In the genomic region with DNA sequence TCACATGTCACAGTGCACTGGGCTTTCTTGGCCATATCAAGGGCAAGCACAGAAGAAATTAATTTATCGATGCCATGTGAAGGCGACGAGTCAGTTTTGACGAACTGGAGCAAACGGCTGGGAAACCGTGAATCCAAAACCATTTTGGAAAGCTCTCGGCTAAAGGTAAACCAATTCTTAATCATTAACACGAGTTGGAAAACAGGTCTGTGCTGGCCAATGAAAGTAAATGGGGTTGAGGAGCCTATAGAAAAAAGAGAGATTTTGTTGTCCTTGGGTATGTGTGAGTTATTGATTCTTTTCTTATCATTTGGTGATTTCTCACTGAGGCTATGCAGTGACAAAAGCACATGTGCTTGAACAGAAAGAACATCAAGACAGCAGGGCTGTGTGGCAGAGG, we compare ENCODE assay signal across 23 mouse cellular contexts.
DNase-seq lines count a peak whose midpoint lies in the region; ATAC-seq and TF ChIP-seq lines count a peak whose summit lies in the region.
"Had no signal": no experiment of that assay in that cellular context is flagged by ENCODE, and none has a peak within 500 bp of the region (broad histone marks: within the 10 kb centered on the region; RNA-seq: fewer than 3 reads in every experiment).

No protein-coding gene starts in this region.

- H3K4me1 ChIP-seq in liver, embryonic 16.5 days (ENCODE audit: control insufficient read depth, low read depth, low read length) = no peaks in the 10 kb centered on the region
- H3K4me1 ChIP-seq in liver, embryonic 11.5 days (replicated peaks; ENCODE audit: control insufficient read depth, insufficient read depth, low read length) = no peaks in the 10 kb centered on the region
- H3K4me1 ChIP-seq in midbrain, embryonic 11.5 days (ENCODE audit: control insufficient read depth, insufficient read depth, low read length) = no peaks in the 10 kb centered on the region; the same call in 1 of the 2 replicates
- no peaks in the 10 kb centered on the region for H3K4me1 ChIP-seq in midbrain, postnatal 0 days (ENCODE audit: insufficient read depth, low read length)
- H3K4me1 ChIP-seq: embryonic facial prominence, embryonic 13.5 days; embryonic facial prominence, embryonic 15.5 days; forebrain, embryonic 12.5 days had no signal

- 67% methylated on average over 8 of the region's 8 CpGs for WGBS in liver, embryonic 16.5 days (ENCODE audit: insufficient replicate concordance)
- 86% methylated on average over 8 of the region's 8 CpGs for WGBS in liver, embryonic 11.5 days
- 88% methylated on average over 8 of the region's 8 CpGs for WGBS in midbrain, embryonic 11.5 days
- 91% methylated on average over 8 of the region's 8 CpGs for WGBS in midbrain, postnatal 0 days

- ATAC-seq in liver, embryonic 16.5 days (ENCODE audit: low read depth) = 0 out of 2 replicates have a peak, but pooled peaks have one; percentile 30
- no peak for ATAC-seq in liver, embryonic 11.5 days (replicated peaks; ENCODE audit: low FRiP score)
- ATAC-seq in midbrain, embryonic 11.5 days (ENCODE audit: low FRiP score) = no peak
- no peak for ATAC-seq in midbrain, postnatal 0 days (ENCODE audit: low FRiP score)
- ATAC-seq: forebrain, embryonic 14.5 days had no signal

- no peak overlapping the region for H3K4me2 ChIP-seq in liver, embryonic 16.5 days (ENCODE audit: low read depth, low read length)
- H3K4me2 ChIP-seq in liver, embryonic 11.5 days = no peak overlapping the region
- no peak overlapping the region for H3K4me2 ChIP-seq in midbrain, embryonic 11.5 days
- H3K4me2 ChIP-seq in midbrain, postnatal 0 days (ENCODE audit: low read depth, low read length, poor library complexity, severe bottlenecking) = no peak overlapping the region
- H3K4me2 ChIP-seq: embryonic facial prominence, embryonic 13.5 days; embryonic facial prominence, embryonic 15.5 days; forebrain, embryonic 12.5 days had no signal

- H3K4me3 ChIP-seq in liver, embryonic 16.5 days (ENCODE audit: low read depth, low read length) = no peak overlapping the region
- no peak overlapping the region for H3K4me3 ChIP-seq in liver, embryonic 11.5 days (ENCODE audit: low read depth, low read length)
- no peak overlapping the region for H3K4me3 ChIP-seq in midbrain, embryonic 11.5 days (ENCODE audit: low read depth, low read length)
- no peak overlapping the region for H3K4me3 ChIP-seq in midbrain, postnatal 0 days (ENCODE audit: low read depth, low read length)
- H3K4me3 ChIP-seq: embryonic facial prominence, embryonic 13.5 days; embryonic facial prominence, embryonic 15.5 days; erythroblast, embryonic 14.5 days; forebrain, embryonic 10.5 days; forebrain, embryonic 12.5 days had no signal

- peak; percentile 7 for DNase-seq in kidney, adult 18-20 months
- no peak for DNase-seq in kidney, adult 11 months
- no peak for DNase-seq in liver, embryonic 11.5 days (ENCODE audit: low spot score)
- peak; percentile 72 for DNase-seq in midbrain, embryonic 11.5 days (ENCODE audit: low spot score, missing footprints)
- no peak for DNase-seq in midbrain, postnatal 0 days (ENCODE audit: low spot score)
- DNase-seq in spleen, postnatal 14 days (ENCODE audit: low spot score in 2 of 2) = no peak
- DNase-seq: adrenal gland, adult 2 months; adrenal gland, postnatal 10 days; adrenal gland, postnatal 25 days; cerebellum, adult 11 months; cerebellum, adult 18-20 months; cerebellum, adult 8-10 months; cerebellum, adult 9-11 months; cerebellum, postnatal 14 days; cerebellum, postnatal 36 days; embryo, embryonic 11 days had no signal

- H3K9me3 ChIP-seq in liver, embryonic 16.5 days (replicated peaks; ENCODE audit: control insufficient read depth, low read length) = no peaks in the 10 kb centered on the region
- no peaks in the 10 kb centered on the region for H3K9me3 ChIP-seq in liver, embryonic 11.5 days (ENCODE audit: control insufficient read depth, low read length)
- H3K9me3 ChIP-seq in midbrain, embryonic 11.5 days (ENCODE audit: control insufficient read depth, low read length) = no peaks in the 10 kb centered on the region
- H3K9me3 ChIP-seq in midbrain, postnatal 0 days (ENCODE audit: low read length) = no peaks in the 10 kb centered on the region
- H3K9me3 ChIP-seq: embryonic facial prominence, embryonic 13.5 days; embryonic facial prominence, embryonic 15.5 days; forebrain, embryonic 10.5 days; forebrain, embryonic 12.5 days had no signal

- TF ChIP-seq CTCF in midbrain, postnatal 0 days (IDR thresholded peaks at IDR 0.05) = no peak

- no peaks in the 10 kb centered on the region for H3K27me3 ChIP-seq in liver, embryonic 16.5 days (ENCODE audit: control insufficient read depth, insufficient read depth, low read depth, low read length)
- peaks cover 6% of the 10 kb centered on the region for H3K27me3 ChIP-seq in liver, embryonic 11.5 days (replicated peaks; ENCODE audit: control insufficient read depth, insufficient read depth, low read length)
- no peaks in the 10 kb centered on the region; the same call in 1 of the 2 replicates for H3K27me3 ChIP-seq in midbrain, embryonic 11.5 days (ENCODE audit: control insufficient read depth, insufficient read depth, low read length)
- H3K27me3 ChIP-seq in midbrain, postnatal 0 days (ENCODE audit: insufficient read depth, low read length) = no peaks in the 10 kb centered on the region

- H3K27ac ChIP-seq in liver, embryonic 16.5 days (ENCODE audit: low read length) = no peak overlapping the region
- no peak overlapping the region for H3K27ac ChIP-seq in liver, embryonic 11.5 days (ENCODE audit: low read depth, low read length)
- H3K27ac ChIP-seq in midbrain, embryonic 11.5 days (ENCODE audit: low read depth, low read length) = no peak overlapping the region
- H3K27ac ChIP-seq in midbrain, postnatal 0 days (ENCODE audit: low read depth, low read length) = no peak overlapping the region
- H3K27ac ChIP-seq: embryonic facial prominence, embryonic 13.5 days; embryonic facial prominence, embryonic 15.5 days; forebrain, embryonic 10.5 days; forebrain, embryonic 12.5 days had no signal

- H3K36me3 ChIP-seq in liver, embryonic 16.5 days (ENCODE audit: control insufficient read depth, insufficient read depth) = no peaks in the 10 kb centered on the region
- no peaks in the 10 kb centered on the region for H3K36me3 ChIP-seq in liver, embryonic 11.5 days (ENCODE audit: control insufficient read depth, insufficient read depth, low read length)
- no peaks in the 10 kb centered on the region for H3K36me3 ChIP-seq in midbrain, embryonic 11.5 days (ENCODE audit: control insufficient read depth, insufficient read depth, low read length)
- no peaks in the 10 kb centered on the region for H3K36me3 ChIP-seq in midbrain, postnatal 0 days (ENCODE audit: insufficient read depth, low read length)
- H3K36me3 ChIP-seq: embryonic facial prominence, embryonic 13.5 days; embryonic facial prominence, embryonic 15.5 days; forebrain, embryonic 10.5 days; forebrain, embryonic 12.5 days had no signal

- no peak overlapping the region for H3K9ac ChIP-seq in liver, embryonic 16.5 days (ENCODE audit: low read depth, low read length)
- H3K9ac ChIP-seq in liver, embryonic 11.5 days (ENCODE audit: low read depth, low read length) = no peak overlapping the region
- H3K9ac ChIP-seq in midbrain, embryonic 11.5 days (ENCODE audit: low read length) = no peak overlapping the region
- H3K9ac ChIP-seq in midbrain, postnatal 0 days (replicated peaks; ENCODE audit: low read length, poor library complexity, severe bottlenecking) = no peak overlapping the region
- H3K9ac ChIP-seq: embryonic facial prominence, embryonic 13.5 days; embryonic facial prominence, embryonic 15.5 days; forebrain, embryonic 12.5 days had no signal

Comparison
In these comparisons a context has a peak if more than half of its experiments do, and no peak if none do; other contexts are left out.
1. DNase-seq: peak in kidney, adult 18-20 months (single experiment) and midbrain, embryonic 11.5 days (single experiment); none in kidney, adult 11 months (single experiment), liver, embryonic 11.5 days (single experiment), midbrain, postnatal 0 days (single experiment) and spleen, postnatal 14 days (0 of 2).